Mouse (Mus musculus) embryonic facial prominence, embryonic 15.5 days (tissue): ENCODE data around the gene Nckap5. TPM values are rescaled to one million over a fixed set of nuclear protein-coding genes. Genes with fewer than 3 reads are reported as not detected.

Source experiments
- ATAC-seq: fragments of 200-750 bp; cut with Nextera tagmentation; 2 replicates; pipeline ENCODE4 v1.8.0; 2017; ENCODE audit warnings: low read depth, moderate TSS enrichment; ENCODE audit not compliant: insufficient number of reproducible peaks, low FRiP score, low TSS enrichment
- H3K27ac ChIP-seq: fragments of 300-500 bp; sonication (generic); replicated peaks from 2 replicates; pipeline ENCODE4 v1.5.1; 2015; ENCODE audit warnings: mild to moderate bottlenecking, inconsistent platforms
- H3K27me3 ChIP-seq: fragments of 300-500 bp; sonication (generic); 2 replicates; pipeline ENCODE4 v1.6.1; 2015; ENCODE audit warnings: inconsistent platforms
- H3K36me3 ChIP-seq: fragments of 300-500 bp; sonication (generic); 2 replicates; pipeline ENCODE4 v1.6.1; 2015; ENCODE audit warnings: mild to moderate bottlenecking, inconsistent platforms
- H3K4me1 ChIP-seq: fragments of 300-500 bp; sonication (generic); 2 replicates; pipeline ENCODE4 v1.6.1; 2015; ENCODE audit warnings: inconsistent platforms
- H3K4me2 ChIP-seq: fragments of 300-500 bp; sonication (generic); replicated peaks from 2 replicates; pipeline ENCODE4 v1.6.1; 2015; ENCODE audit warnings: mild to moderate bottlenecking, inconsistent platforms
- H3K4me3 ChIP-seq: fragments of 300-500 bp; sonication (generic); replicated peaks from 2 replicates; pipeline ENCODE4 v1.5.1; 2015; ENCODE audit warnings: mild to moderate bottlenecking, inconsistent platforms
- H3K9ac ChIP-seq: fragments of 300-500 bp; sonication (generic); 2 replicates; pipeline ENCODE4 v1.6.1; 2015; ENCODE audit warnings: inconsistent platforms
- H3K9me3 ChIP-seq: fragments of 300-500 bp; sonication (generic); replicated peaks from 2 replicates; pipeline ENCODE4 v1.6.1; 2016; ENCODE audit warnings: inconsistent platforms
- WGBS: fragments of 180-500 bp; shearing (Covaris S2); methylation state at CpG from one replicate; pipeline ENCODE4 v1.1.7; 2015; 5-methylcytosine and 5-hydroxymethylcytosine counted together
- polyA plus RNA-seq: library from polyadenylated mRNA; unstranded; fragments of >200 nt; fragmentation: Nextera tagmentation; extraction: Ambion mirVana; gene quantifications from 2 replicates; pipeline ENCODE4 v1.2.1, GENCODE M21; 2015

The Nckap5 gene
- polyA plus RNA-seq, 1 experiment from 2014 or later = 9.8 TPM

GRCm38 (mm10) chr1:126544471-126544870, 286.1 kb downstream of the Nckap5 start:
- Histone ChIP-seq H3K27me3 (no peaks in the 10 kb centered on the region), H3K4me2 (no peak overlapping the region), H3K36me3 (no peaks in the 10 kb centered on the region), H3K4me3 (no peak overlapping the region), H3K27ac (no peak overlapping the region), H3K9me3 (no peaks in the 10 kb centered on the region), H3K4me1 (no peaks in the 10 kb centered on the region), H3K9ac (no peak overlapping the region)
- ATAC-seq = no peak
- 57% methylated on average over 4 of the region's 4 CpGs for WGBS

DNA sequence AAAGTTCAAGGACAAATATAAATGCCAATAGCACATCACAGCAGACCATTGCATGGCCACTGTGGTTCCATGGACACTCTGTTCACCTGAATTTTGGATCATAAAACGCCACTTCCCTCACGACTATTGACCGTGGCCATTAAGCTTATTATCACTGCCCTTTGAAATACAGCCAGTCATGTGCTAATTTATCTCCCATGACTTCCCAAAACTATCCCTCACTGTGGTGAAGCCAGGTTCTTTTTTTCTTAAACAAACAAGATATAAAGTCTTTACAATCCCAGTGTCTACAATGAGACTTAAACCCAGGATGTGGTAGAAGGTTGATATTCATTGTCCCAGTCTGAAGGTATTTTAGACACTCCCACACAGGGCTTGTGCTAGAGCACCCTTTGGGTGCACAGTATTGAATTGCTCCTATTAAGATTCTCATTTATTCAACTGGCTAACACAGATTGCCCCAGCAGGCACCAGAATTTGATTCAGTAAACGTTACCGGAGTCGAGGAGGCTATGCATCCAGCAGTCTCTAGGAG, 293.3 kb downstream of the Nckap5 start:
- Histone ChIP-seq H3K9me3 (no peaks in the 10 kb centered on the region), H3K27ac (no peak overlapping the region), H3K4me2 (no peak overlapping the region), H3K4me3 (no peak overlapping the region), H3K9ac (no peak overlapping the region), H3K27me3 (0 out of 2 replicates have a peak, but pooled peaks cover 2% of the 10 kb centered on the region), H3K4me1 (no peaks in the 10 kb centered on the region), H3K36me3 (no peaks in the 10 kb centered on the region)
- WGBS = 88% methylated on average over 6 of the region's 6 CpGs
- ATAC-seq = no peak

GRCm38 (mm10) chr1:126535527-126535926, 295.1 kb downstream of the Nckap5 start:
- Histone ChIP-seq H3K4me2 (no peak overlapping the region), H3K27ac (no peak overlapping the region), H3K9ac (no peak overlapping the region), H3K36me3 (no peaks in the 10 kb centered on the region), H3K27me3 (0 out of 2 replicates have a peak, but pooled peaks cover 2% of the 10 kb centered on the region), H3K4me1 (no peaks in the 10 kb centered on the region), H3K9me3 (no peaks in the 10 kb centered on the region), H3K4me3 (no peak overlapping the region)
- no peak for ATAC-seq
- WGBS = 25% methylated on average over 1 of the region's 1 CpGs

DNA sequence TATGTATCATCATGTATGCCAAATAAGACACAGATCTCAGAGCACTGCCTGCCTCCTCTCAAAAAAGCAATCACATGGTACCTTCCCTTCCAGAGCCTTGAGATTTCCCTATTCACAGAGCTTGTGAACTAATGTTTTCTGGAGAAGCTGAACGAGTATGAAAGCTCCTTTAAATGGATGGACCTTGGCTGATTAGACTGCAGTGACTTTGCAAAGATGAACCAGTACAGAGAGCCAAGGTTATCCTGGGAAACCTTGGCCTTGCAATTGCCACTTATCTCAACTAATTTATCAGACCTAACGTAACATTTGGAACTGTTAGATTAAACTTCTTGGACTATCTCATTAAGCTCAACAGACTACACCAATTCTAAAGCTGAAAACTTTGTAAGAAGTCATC, 296.6 kb downstream of the Nckap5 start:
- H3K36me3 ChIP-seq = no peaks in the 10 kb centered on the region
- no peak overlapping the region for H3K27ac ChIP-seq
- no peaks in the 10 kb centered on the region for H3K9me3 ChIP-seq
- ATAC-seq = no peak
- 83% methylated on average over 2 of the region's 2 CpGs for WGBS
- no peaks in the 10 kb centered on the region for H3K4me1 ChIP-seq
- H3K9ac ChIP-seq = no peak overlapping the region
- no peak overlapping the region for H3K4me3 ChIP-seq
- H3K4me2 ChIP-seq = no peak overlapping the region
- H3K27me3 ChIP-seq = 0 out of 2 replicates have a peak, but pooled peaks cover 2% of the 10 kb centered on the region

DNA sequence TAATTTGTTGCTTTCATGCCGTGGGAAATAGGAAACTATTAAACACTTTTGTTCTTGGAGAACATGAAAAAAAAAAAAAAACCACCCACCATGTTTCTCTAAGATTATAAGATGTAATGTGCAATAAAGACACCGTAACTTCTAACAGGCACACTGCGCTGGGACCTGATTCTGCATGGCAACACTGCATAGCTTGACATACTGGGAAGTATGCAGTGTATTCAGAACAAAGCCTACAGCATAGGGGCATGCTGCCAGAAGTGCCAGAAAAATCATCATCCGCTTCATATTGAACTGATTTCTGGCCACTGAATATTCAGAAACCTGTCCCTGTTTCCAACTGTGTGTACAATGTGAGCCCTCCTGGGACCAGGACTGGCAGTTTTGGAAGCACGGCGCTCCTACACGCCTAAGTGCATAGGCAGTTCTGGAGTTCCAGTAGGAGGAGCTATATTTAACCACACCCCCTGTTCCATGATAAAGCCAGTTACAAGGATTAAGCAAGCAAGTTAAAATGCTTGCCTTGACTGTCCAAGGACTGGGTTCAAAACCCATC, 302.5 kb downstream of the Nckap5 start:
- ATAC-seq = no peak
- H3K27me3 ChIP-seq = no peaks in the 10 kb centered on the region
- H3K27ac ChIP-seq = no peak overlapping the region
- no peak overlapping the region for H3K4me2 ChIP-seq
- H3K36me3 ChIP-seq = no peaks in the 10 kb centered on the region
- no peaks in the 10 kb centered on the region for H3K9me3 ChIP-seq
- no peak overlapping the region for H3K9ac ChIP-seq
- H3K4me1 ChIP-seq = no peaks in the 10 kb centered on the region
- 72% methylated on average over 7 of the region's 7 CpGs for WGBS
- H3K4me3 ChIP-seq = no peak overlapping the region

DNA sequence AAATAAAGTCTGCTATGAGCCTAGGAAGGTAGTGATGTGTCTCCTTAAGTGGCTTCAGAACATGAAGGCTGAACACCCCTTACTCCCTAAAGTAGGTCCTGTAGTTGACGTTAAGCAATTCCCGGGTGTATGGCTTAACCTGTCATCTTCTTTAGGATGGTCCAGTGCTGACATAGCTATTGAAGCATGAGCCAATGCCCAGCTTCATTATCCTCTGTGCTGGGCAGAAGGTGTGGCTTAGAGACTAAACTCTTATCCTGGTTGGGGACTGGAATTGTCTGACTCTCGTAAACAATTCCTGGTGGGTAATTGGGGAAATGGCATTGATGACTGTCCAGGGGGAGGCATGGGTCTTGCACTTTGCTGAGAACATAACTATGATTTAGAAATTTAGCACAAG, 312.5 kb downstream of the Nckap5 start:
- ATAC-seq = no peak
- H3K9me3 ChIP-seq = no peaks in the 10 kb centered on the region
- no peaks in the 10 kb centered on the region for H3K27me3 ChIP-seq
- no peak overlapping the region for H3K4me2 ChIP-seq
- no peak overlapping the region for H3K9ac ChIP-seq
- no peaks in the 10 kb centered on the region for H3K36me3 ChIP-seq
- 85% methylated on average over 3 of the region's 3 CpGs for WGBS
- no peaks in the 10 kb centered on the region for H3K4me1 ChIP-seq
- no peak overlapping the region for H3K27ac ChIP-seq
- H3K4me3 ChIP-seq = no peak overlapping the region

GRCm38 (mm10) chr1:126517427-126517826, 313.2 kb downstream of the Nckap5 start:
- H3K27me3 ChIP-seq = no peaks in the 10 kb centered on the region
- H3K4me3 ChIP-seq = no peak overlapping the region
- ATAC-seq = no peak
- H3K27ac ChIP-seq = no peak overlapping the region
- H3K4me2 ChIP-seq = no peak overlapping the region
- WGBS = 72% methylated on average over 1 of the region's 1 CpGs
- no peaks in the 10 kb centered on the region for H3K9me3 ChIP-seq
- no peak overlapping the region for H3K9ac ChIP-seq
- H3K4me1 ChIP-seq = no peaks in the 10 kb centered on the region
- no peaks in the 10 kb centered on the region for H3K36me3 ChIP-seq

- Histone ChIP-seq H3K9me3 (no peaks in the 10 kb centered on the region), H3K36me3 (no peaks in the 10 kb centered on the region), H3K9ac (no peak overlapping the region), H3K4me2 (no peak overlapping the region), H3K4me3 (no peak overlapping the region), H3K27ac (no peak overlapping the region), H3K4me1 (peaks cover 10% of the 10 kb centered on the region; the same call in 1 of the 2 replicates), H3K27me3 (no peaks in the 10 kb centered on the region)
- no peak for ATAC-seq
- WGBS = 53% methylated on average over 3 of the region's 3 CpGs
These were observed 315.4 kb downstream of the Nckap5 start for GRCm38 (mm10) chr1:126515054-126515756.

- Histone ChIP-seq H3K4me2 (no peak overlapping the region), H3K4me1 (peaks cover 10% of the 10 kb centered on the region; the same call in 1 of the 2 replicates), H3K27ac (no peak overlapping the region), H3K27me3 (no peaks in the 10 kb centered on the region), H3K4me3 (no peak overlapping the region), H3K36me3 (no peaks in the 10 kb centered on the region), H3K9ac (no peak overlapping the region), H3K9me3 (no peaks in the 10 kb centered on the region)
- WGBS = 28% methylated on average over 5 of the region's 5 CpGs
- no peak for ATAC-seq
These were observed 318.7 kb downstream of the Nckap5 start for GRCm38 (mm10) chr1:126511835-126512445.

DNA sequence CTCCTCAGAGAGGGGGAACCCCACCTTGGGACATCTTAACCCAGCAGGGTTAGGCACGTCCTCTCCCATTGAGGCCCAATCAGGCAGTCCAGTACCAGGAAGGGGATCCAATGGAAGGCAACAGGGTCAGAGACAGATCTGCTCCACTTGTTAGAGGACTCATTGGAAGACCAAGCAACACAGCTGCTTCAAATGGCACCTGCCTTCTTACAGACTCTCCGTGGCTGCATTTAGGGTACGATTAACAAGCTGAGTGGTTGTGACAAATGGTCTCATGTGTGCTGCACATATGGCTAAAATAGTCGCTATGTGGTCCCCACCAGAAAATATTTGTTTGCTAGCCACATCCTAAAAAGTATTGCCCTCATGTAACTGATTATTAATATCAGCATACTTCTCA, 325.9 kb downstream of the Nckap5 start:
- Histone ChIP-seq H3K9ac (no peak overlapping the region), H3K4me2 (no peak overlapping the region), H3K27me3 (no peaks in the 10 kb centered on the region), H3K4me3 (no peak overlapping the region), H3K27ac (no peak overlapping the region), H3K4me1 (no peaks in the 10 kb centered on the region), H3K9me3 (no peaks in the 10 kb centered on the region), H3K36me3 (no peaks in the 10 kb centered on the region)
- ATAC-seq = no peak
- 55% methylated on average over 4 of the region's 4 CpGs for WGBS

GRCm38 (mm10) chr1:126502741-126503140, 327.9 kb downstream of the Nckap5 start:
- no peak overlapping the region for H3K27ac ChIP-seq
- no peaks in the 10 kb centered on the region for H3K27me3 ChIP-seq
- H3K4me2 ChIP-seq = no peak overlapping the region
- H3K9me3 ChIP-seq = no peaks in the 10 kb centered on the region
- 51% methylated on average over 2 of the region's 2 CpGs for WGBS
- H3K9ac ChIP-seq = no peak overlapping the region
- no peak for ATAC-seq
- H3K4me1 ChIP-seq = no peaks in the 10 kb centered on the region
- no peaks in the 10 kb centered on the region for H3K36me3 ChIP-seq
- H3K4me3 ChIP-seq = no peak overlapping the region
